In genomic region chr8:123892586-123893155, GRCm38 (mm10) we compare ENCODE assay signal across 10 mouse cellular contexts. TPM values are rescaled to one million over a fixed set of nuclear protein-coding genes. Genes with fewer than 3 reads are reported as not detected.
DNase-seq lines count a peak whose midpoint lies in the region; ATAC-seq and TF ChIP-seq lines count a peak whose summit lies in the region.
"Had no signal": no experiment of that assay in that cellular context is flagged by ENCODE, and none has a peak within 500 bp of the region (broad histone marks: within the 10 kb centered on the region; RNA-seq: fewer than 3 reads in every experiment).

No protein-coding gene starts in this region.

- no peak for TF ChIP-seq POLR2A in heart, adult 2 months (IDR thresholded peaks at IDR 0.05; ENCODE audit: insufficient read depth, low read depth, low read length)
- TF ChIP-seq POLR2A in myocyte (IDR thresholded peaks at IDR 0.05; ENCODE audit: insufficient read length, low read depth): peak; percentile 65

- no peak overlapping the region for H3K27ac ChIP-seq in heart, embryonic 12.5 days (ENCODE audit: poor library complexity, severe bottlenecking)
- H3K27ac ChIP-seq in heart, adult 2 months: no peak overlapping the region
- peak overlapping the region; percentile 84 for H3K27ac ChIP-seq in hindbrain, embryonic 14.5 days
- H3K27ac ChIP-seq: lung, embryonic 15.5 days had no signal

- peak overlapping the region; percentile 46 for H3K4me2 ChIP-seq in heart, embryonic 12.5 days
- H3K4me2 ChIP-seq in hindbrain, embryonic 14.5 days (replicated peaks): peak overlapping the region; percentile 80
- peak overlapping the region; percentile 54 for H3K4me2 ChIP-seq in myocyte (ENCODE audit: low read depth)
- H3K4me2 ChIP-seq: lung, embryonic 15.5 days had no signal

- no peaks in the 10 kb centered on the region for H3K79me2 ChIP-seq in heart, adult 2 months (replicated peaks; ENCODE audit: control insufficient read depth, insufficient read depth, low read length)
- H3K79me2 ChIP-seq in myocyte (ENCODE audit: control insufficient read depth, insufficient read depth): peaks cover 6% of the 10 kb centered on the region

- intact Hi-C loops in heart, adult 2 months (cut with DNase I): no loop called here

- TF ChIP-seq EP300 in heart, adult 2 months (IDR thresholded peaks at IDR 0.05; ENCODE audit: insufficient read depth, low read depth, low read length): no peak

- DNase-seq in heart, adult 2 months: no peak
- peak; percentile 25 for DNase-seq in embryo, embryonic 10.5 days (ENCODE audit: low spot score)
- DNase-seq in hindbrain, embryonic 14.5 days (ENCODE audit: low spot score): peak; percentile 24
- DNase-seq in adrenal gland, adult 2 months: no peak
- no peak for DNase-seq in thymus, adult 18-20 months
- no peak for DNase-seq in adrenal gland, postnatal 10 days

- H3K4me3 ChIP-seq in heart, embryonic 12.5 days: peak overlapping the region; percentile 16
- H3K4me3 ChIP-seq in heart, adult 2 months: no peak overlapping the region
- peak overlapping the region; percentile 45 for H3K4me3 ChIP-seq in hindbrain, embryonic 14.5 days (replicated peaks; ENCODE audit: low read length)
- H3K4me3 ChIP-seq in myocyte: peak overlapping the region; percentile 67
- H3K4me3 ChIP-seq: lung, embryonic 15.5 days had no signal

- ATAC-seq in heart, embryonic 12.5 days (ENCODE audit: insufficient number of reproducible peaks, low FRiP score): no peak
- 0 out of 2 replicates have a peak, but pooled peaks have one; percentile 26 for ATAC-seq in hindbrain, embryonic 14.5 days (ENCODE audit: low FRiP score)

- peaks cover 30% of the 10 kb centered on the region for H3K4me1 ChIP-seq in heart, embryonic 12.5 days (replicated peaks)
- H3K4me1 ChIP-seq in heart, adult 2 months (ENCODE audit: control insufficient read depth, insufficient read depth, low read length): no peaks in the 10 kb centered on the region
- peaks cover 15% of the 10 kb centered on the region for H3K4me1 ChIP-seq in hindbrain, embryonic 14.5 days (replicated peaks; ENCODE audit: control insufficient read depth, insufficient read depth, low read length)

- 0 out of 2 replicates have a peak overlapping the region, but pooled peaks have one; percentile 24 for H3K9ac ChIP-seq in heart, embryonic 12.5 days
- no peak overlapping the region for H3K9ac ChIP-seq in heart, adult 2 months (ENCODE audit: low read depth, low read length)
- peak overlapping the region; percentile 74 for H3K9ac ChIP-seq in hindbrain, embryonic 14.5 days
- H3K9ac ChIP-seq: lung, embryonic 15.5 days had no signal

- H3K27me3 ChIP-seq in heart, embryonic 12.5 days (replicated peaks): peaks cover 70% of the 10 kb centered on the region
- H3K27me3 ChIP-seq in heart, adult 2 months (ENCODE audit: control insufficient read depth, insufficient read depth, low read length): peaks cover 7% of the 10 kb centered on the region
- H3K27me3 ChIP-seq in hindbrain, embryonic 14.5 days (ENCODE audit: control insufficient read depth, insufficient read depth, low read length): peaks cover 61% of the 10 kb centered on the region
- H3K27me3 ChIP-seq in myocyte (ENCODE audit: control insufficient read depth, insufficient read depth, insufficient read length): no peaks in the 10 kb centered on the region

- peak overlapping the region; percentile 10 for H3ac ChIP-seq in myocyte (ENCODE audit: control insufficient read depth, insufficient read length)

- 14% methylated on average over 30 of the region's 30 CpGs for WGBS in heart, embryonic 12.5 days
- WGBS in heart, adult 2 months: 18% methylated on average over 30 of the region's 30 CpGs
- WGBS in hindbrain, embryonic 14.5 days: 11% methylated on average over 30 of the region's 30 CpGs

- no peak for TF ChIP-seq CTCF in heart, adult 2 months (IDR thresholded peaks at IDR 0.05)

- no peaks in the 10 kb centered on the region for H3K36me3 ChIP-seq in heart, embryonic 12.5 days
- no peaks in the 10 kb centered on the region for H3K36me3 ChIP-seq in heart, adult 2 months (ENCODE audit: control insufficient read depth, insufficient read depth, low read length)
- no peaks in the 10 kb centered on the region for H3K36me3 ChIP-seq in hindbrain, embryonic 14.5 days (replicated peaks; ENCODE audit: control insufficient read depth, insufficient read depth)
- no peaks in the 10 kb centered on the region for H3K36me3 ChIP-seq in myocyte (ENCODE audit: control insufficient read depth, insufficient read depth)
- H3K36me3 ChIP-seq: lung, embryonic 15.5 days had no signal

- H3K9me3 ChIP-seq in heart, embryonic 12.5 days (replicated peaks): no peaks in the 10 kb centered on the region
- H3K9me3 ChIP-seq in hindbrain, embryonic 14.5 days (ENCODE audit: control insufficient read depth, low read length): no peaks in the 10 kb centered on the region
- H3K9me3 ChIP-seq: lung, embryonic 15.5 days had no signal

TF ChIP-seq in myocyte, 11 proteins besides CTCF, POLR2A, EP300 and RAD21:
- TF ChIP-seq REST (IDR thresholded peaks at IDR 0.05; ENCODE audit: insufficient read depth, insufficient read length): no peak
- TF ChIP-seq POLR2AphosphoS2 (IDR thresholded peaks at IDR 0.05; ENCODE audit: insufficient read length, low read depth): peak; percentile 75
- peak in 1 of 3 experiments; percentile 5 for TF ChIP-seq MYOD1 (IDR thresholded peaks at IDR 0.05; ENCODE audit: control insufficient read depth in 1 of 3, insufficient read length in 2 of 3, low read depth in 2 of 3)
- peak in 1 of 3 experiments; percentile 3 for TF ChIP-seq MYOG (IDR thresholded peaks at IDR 0.05; ENCODE audit: control insufficient read depth in 1 of 3, insufficient read depth in 1 of 3, insufficient read length in 2 of 3, low read depth in 2 of 3)

RNA-seq across cellular contexts. Expression of gene Acta1, which starts 1.9 kb away (rescaled TPM):
- 481 and 483 TPM in 2 replicates for polyA plus RNA-seq in heart, embryonic 12.5 days (2016; fragmentation: Nextera tagmentation; extraction: Ambion mirVana)
- 100 to 1,000 TPM; 229 to 294 TPM for total RNA-seq in heart, adult 2 months (2021)
- 1,051 and 1,757 TPM in 2 replicates for polyA plus RNA-seq in heart, adult 2 months (2012; rRNA removed)
- polyA plus RNA-seq in hindbrain, embryonic 14.5 days (2014; fragmentation: Nextera tagmentation; extraction: Ambion mirVana): 5.3 and 6.6 TPM in 2 replicates
- polyA plus RNA-seq in myocyte (2012; fragmentation: generic; extraction: Trizol): 9,007 TPM
- total RNA-seq in adrenal gland, adult 2 months (2021): under 1 TPM; 0.20 to 0.38 TPM
- polyA plus RNA-seq in adrenal gland, adult 2 months (2012; rRNA removed): 1.2 and 4.7 TPM in 2 replicates
- 1,000 to 10,000 TPM in 1 of 2 experiments, 100 to 1,000 TPM in 1; 919 to 3,617 TPM for total RNA-seq in adrenal gland, postnatal 10 days (2021)
- total RNA-seq: CH12.LX had no signal

RNA-seq across cellular contexts. Expression of gene Ccsap, which starts 32.7 kb away (rescaled TPM):
- 3.3 and 4.1 TPM in 2 replicates for polyA plus RNA-seq in heart, embryonic 12.5 days (2016; fragmentation: Nextera tagmentation; extraction: Ambion mirVana)
- under 1 TPM; 0.68 to 0.81 TPM for total RNA-seq in heart, adult 2 months (2021)
- polyA plus RNA-seq in heart, adult 2 months (2012; rRNA removed): 0.18 and 0.70 TPM in 2 replicates
- 5.0 TPM in 2 replicates for polyA plus RNA-seq in hindbrain, embryonic 14.5 days (2014; fragmentation: Nextera tagmentation; extraction: Ambion mirVana)
- 2.3 TPM for polyA plus RNA-seq in myocyte (2012; fragmentation: generic; extraction: Trizol)
- 1 to 10 TPM; 1.2 to 2.1 TPM for total RNA-seq in adrenal gland, adult 2 months (2021)
- 0.70 and 1.3 TPM in 2 replicates for polyA plus RNA-seq in adrenal gland, adult 2 months (2012; rRNA removed)
- 1 to 10 TPM; 3.5 to 4.8 TPM for total RNA-seq in adrenal gland, postnatal 10 days (2021)

RNA-seq across cellular contexts. Expression of gene Nup133, which starts 56.4 kb away (rescaled TPM):
- polyA plus RNA-seq in heart, embryonic 12.5 days (2016; fragmentation: Nextera tagmentation; extraction: Ambion mirVana): 32.1 and 32.5 TPM in 2 replicates
- 10 to 100 TPM in 1 of 2 experiments, 1 to 10 TPM in 1; 9.9 to 10.8 TPM for total RNA-seq in heart, adult 2 months (2021)
- polyA plus RNA-seq in heart, adult 2 months (2012; rRNA removed): 7.2 and 12.3 TPM in 2 replicates
- polyA plus RNA-seq in hindbrain, embryonic 14.5 days (2014; fragmentation: Nextera tagmentation; extraction: Ambion mirVana): 26.5 and 26.8 TPM in 2 replicates
- polyA plus RNA-seq in myocyte (2012; fragmentation: generic; extraction: Trizol): 11.7 TPM
- total RNA-seq in adrenal gland, adult 2 months (2021): 10 to 100 TPM; 15.5 to 21.0 TPM
- 6.2 and 9.5 TPM in 2 replicates for polyA plus RNA-seq in adrenal gland, adult 2 months (2012; rRNA removed)
- 10 to 100 TPM; 19.7 to 24.6 TPM for total RNA-seq in adrenal gland, postnatal 10 days (2021)

Comparison
In these comparisons a context has a peak if more than half of its experiments do, and no peak if none do; other contexts are left out.
1. DNase-seq: peak in embryo, embryonic 10.5 days (single experiment) and hindbrain, embryonic 14.5 days (single experiment); none in heart, adult 2 months (0 of 2), adrenal gland, adult 2 months (single experiment), thymus, adult 18-20 months (0 of 2) and adrenal gland, postnatal 10 days (single experiment).
2. RNA of gene Acta1, which starts 1.9 kb away (polyA plus RNA-seq): 9,007 TPM in myocyte (single experiment), 1,051 to 1,757 TPM in heart, adult 2 months and 481 to 483 TPM in heart, embryonic 12.5 days; 5.3 to 6.6 TPM in hindbrain, embryonic 14.5 days and 1.2 to 4.7 TPM in adrenal gland, adult 2 months; every median in the first group is over 10 times any median in the second.
3. Peak in every context shown above with its lines, with median percentiles within 50 percentile points of each other: H3K4me2 ChIP-seq.